Mouse (Mus musculus) gastrocnemius, adult 8-10 months (tissue): ENCODE results near the gene Mettl25. TPM values are rescaled to one million over a fixed set of nuclear protein-coding genes. Genes with fewer than 3 reads are reported as not detected.

ENCODE experiments used
- DNase-seq, 2 experiments: peaks; one replicate each; pipeline ENCODE4 v3.0.0; 2022; ENCODE audit warnings: low spot score in 2 of 2
- total RNA-seq, 4 experiments: library from RNA; stranded (reverse); gene quantifications; 2 replicates each; pipeline ENCODE4 v1.2.4; 2022

The Mettl25 gene
- total RNA-seq = 1 to 10 TPM; 2.6 to 3.1 (median 2.8) TPM

DNA sequence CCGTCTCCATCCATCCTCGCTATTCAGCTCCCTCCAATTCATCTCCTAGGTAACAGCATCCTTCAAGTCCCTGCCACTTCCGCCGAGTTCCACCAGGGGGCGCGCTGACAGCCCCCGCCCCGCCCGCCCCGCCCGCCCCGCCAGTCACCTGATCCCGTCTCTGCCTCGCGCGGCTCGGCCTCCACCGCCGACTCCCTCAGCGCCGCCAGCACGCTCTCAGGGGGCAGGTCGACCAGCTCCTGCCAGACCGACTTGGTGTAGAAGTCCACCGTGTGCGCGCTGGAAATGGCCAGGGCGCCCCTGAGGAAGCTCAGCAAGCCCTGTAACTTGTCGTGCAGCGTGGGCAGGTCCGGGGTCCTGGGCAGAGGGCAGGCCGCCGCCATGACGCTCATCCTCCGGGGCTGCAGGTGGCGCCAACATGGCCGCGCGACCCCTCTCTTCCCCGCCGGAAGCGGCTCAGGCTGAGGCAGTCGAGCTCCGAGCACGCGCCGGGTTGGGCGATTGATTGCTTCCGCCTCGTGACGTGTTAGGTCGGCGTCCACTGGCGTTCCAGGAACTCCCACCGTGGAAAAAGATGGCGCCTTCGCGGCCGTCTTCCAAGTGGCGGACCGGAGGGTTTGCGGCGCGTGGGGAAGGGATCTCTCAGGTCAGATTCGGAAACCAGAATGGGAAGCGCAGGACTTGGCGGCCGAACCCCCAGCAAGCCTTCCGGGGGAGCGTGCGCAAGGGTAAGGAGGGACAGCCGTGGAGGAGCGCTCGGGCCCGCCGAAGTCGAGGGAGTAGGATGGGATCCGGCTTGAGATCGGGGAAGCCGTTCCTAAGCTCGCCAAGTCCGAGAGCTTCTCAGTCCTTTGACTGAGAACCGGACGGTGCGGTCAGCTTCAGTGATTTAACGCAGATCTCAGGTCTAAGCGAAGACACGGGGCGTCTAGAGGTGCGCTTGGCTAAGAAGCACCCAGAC, at the start of gene Mettl25, which contains the start of gene Ccdc59:
Mettl25 (minus strand) TSS at position 453 of the 961 bp plus-strand sequence.
Ccdc59 (plus strand) TSS at position 140 of the 961 bp plus-strand sequence.
- DNase-seq = peak; percentile 93 to 95

DNA sequence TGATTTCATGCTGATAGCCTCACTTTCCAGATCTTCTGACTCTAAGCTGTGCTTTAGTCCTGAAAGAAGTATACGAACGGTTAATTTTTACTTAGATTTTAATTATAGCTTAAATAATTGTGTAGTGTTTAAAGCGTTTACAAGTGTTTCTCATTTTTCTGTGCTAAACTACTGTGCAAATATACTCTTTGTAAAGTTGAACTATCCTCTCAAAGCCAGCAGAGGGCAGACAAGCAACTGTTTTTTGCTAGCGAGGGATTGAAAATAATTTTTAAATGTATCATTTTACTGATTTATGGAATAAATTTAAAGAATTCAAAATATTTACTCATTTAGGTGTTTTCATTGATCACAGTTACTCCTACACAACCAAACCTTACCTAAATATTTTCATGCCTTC, 26.1 kb upstream of the Mettl25 start:
- DNase-seq = no peak

DNA sequence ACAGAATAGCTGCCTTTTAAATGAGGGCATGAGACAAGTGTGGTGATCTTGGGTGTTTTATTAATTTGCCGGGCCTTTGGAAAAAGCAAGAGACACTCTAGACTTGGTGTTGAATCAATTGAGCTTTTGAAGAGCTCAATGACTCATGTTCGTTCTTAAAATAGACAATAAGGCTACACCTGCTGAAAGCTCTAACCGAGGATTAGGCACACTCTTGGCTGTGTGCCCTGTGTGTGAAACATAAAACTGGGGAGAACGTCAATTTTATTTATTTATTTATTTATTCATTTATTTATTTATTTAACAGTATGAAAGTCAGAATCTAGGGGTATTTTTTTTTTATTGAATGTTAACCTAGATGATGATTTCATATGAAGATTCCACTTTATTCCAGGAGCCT, 10.0 kb upstream of the Mettl25 start:
- DNase-seq = no peak

DNA sequence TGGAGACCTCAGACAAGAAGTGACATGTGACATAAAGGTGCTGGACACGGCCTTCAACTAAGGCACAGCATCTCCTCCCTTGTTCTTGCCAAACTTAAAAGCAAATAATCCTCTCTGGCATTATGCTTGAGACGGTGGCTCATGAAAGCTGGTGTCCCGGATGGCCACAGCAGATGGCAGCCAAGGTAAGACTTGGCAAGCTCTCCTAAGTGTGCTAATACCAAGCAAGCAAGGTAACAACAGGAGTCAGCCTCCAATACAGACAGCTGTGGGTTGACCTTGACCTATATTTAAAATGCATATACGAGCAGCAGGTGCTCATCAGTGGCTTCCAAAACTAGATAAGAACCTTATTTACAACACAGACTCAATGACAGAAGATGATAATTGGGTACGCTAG, 9.1 kb upstream of the Mettl25 start:
- DNase-seq = no peak

DNA sequence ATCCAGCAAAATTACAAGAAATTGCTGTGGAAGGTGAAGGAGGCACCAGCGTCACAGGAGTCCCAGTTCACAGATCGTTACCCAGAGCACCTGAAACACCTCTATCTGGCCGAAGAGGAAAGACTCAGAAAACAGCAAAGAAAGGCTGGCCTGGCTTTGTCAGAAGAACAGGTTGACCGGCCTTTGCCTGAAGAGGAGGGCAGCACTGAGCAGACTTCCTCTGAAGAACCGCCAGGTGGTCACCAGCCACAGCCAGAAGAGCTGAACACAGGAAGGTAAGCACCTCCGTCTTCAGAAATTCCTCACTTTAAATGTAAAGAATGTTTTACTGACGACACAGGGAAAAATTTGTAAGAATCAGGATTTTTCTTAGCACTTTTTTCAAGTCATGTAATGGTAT, 1.4 kb upstream of the Mettl25 start:
- DNase-seq = no peak

DNA sequence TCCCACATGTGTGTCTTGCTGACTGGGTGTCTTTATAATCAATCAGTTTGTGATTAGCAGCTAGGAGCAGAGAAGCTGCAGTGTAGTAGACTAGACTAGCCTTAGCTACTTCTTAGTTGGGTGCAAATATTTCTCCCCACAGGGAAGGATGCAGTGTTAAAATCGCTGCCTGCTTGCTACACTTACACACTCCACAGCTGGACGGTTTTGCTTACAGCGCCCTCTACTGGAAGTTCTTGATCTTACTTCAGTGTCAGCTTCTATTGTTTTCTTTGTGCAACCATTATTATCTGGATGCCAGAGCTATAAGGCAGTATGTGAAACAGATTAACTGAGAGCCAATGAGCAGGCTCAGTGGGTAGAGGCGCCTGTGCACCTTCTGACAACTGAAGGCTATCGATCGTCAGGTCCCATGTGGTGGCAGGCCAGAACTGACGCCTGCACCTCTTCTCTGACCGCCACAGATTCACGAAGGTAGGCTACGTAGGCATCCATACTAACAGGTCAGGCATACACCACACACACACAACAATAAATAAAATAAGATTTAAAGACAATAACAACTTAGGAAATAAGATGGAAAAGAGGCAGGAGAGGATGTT, 6.5 kb downstream of the Mettl25 start:
- DNase-seq = no peak

DNA sequence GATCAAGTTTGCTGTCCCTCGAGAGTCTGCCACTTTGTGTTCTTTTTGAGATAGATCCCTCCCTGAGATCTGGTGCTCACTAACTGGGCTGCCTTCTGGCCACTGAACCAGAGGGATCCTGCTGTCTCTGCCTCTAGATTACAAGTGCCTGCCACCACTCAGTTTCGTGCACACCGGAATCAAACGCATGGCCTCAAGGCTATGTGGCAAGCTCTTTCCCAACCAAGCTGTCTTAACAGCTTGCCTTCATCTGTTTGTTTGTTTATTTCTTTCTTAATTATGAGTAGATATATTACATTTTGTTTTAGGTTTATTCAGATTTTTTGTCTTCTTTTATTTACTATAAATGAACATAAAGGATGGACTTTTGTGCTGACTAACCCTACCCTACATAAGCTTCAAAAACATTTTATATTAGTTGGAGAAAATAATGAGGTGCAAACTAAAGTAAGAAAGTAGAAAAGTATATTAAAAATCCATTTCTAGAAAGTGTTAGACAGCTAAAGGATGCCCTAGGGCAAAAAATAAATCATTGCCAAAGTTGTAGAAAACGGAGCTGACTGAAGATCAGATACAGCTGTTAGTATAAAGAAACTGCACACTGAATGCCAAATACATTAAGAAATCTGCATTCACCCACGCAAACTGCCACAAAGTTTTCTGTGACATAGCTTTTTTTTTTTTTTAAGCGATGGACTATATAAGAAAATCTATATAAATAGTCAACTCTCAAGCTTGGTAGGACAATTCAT, 34.7 kb downstream of the Mettl25 start:
- no peak for DNase-seq

DNA sequence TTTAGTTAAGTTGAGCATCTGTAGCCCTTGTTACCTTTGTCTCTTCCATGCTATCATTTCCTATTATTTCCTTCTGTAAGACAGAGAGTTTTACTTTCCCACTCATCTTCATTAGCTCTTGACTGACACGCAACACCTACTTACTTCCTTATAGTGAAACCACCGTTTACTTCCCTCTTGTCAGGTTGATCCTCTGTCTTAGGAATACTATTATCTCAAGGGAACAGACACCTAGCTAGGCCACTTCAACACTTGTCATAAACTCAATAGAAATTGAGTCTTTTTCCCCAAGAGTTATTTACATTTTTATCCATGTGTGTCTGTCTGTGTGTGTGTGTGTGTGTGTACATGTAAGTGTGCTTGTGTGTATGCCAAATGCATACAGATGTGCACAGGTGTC, 37.7 kb downstream of the Mettl25 start:
- no peak for DNase-seq

DNA sequence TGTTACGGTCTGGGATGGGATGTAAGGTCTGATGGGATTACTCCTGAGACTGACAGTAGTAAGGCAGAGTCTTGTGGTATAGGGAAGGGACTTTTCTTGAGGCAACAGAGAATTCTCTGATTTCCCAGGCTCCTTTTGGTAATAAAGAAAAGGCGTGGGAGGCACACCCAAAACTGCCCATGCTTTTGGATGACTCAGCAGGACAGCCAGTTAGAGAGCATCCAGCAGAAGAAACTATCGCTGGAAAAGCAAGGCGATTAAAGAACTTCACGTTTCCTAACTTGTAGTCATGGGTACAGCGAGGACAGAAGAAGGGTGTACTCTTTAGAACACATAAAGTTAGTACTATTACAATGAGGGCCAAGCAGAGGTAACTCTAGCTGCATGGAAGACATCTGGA, 39.0 kb downstream of the Mettl25 start:
- DNase-seq = no peak

DNA sequence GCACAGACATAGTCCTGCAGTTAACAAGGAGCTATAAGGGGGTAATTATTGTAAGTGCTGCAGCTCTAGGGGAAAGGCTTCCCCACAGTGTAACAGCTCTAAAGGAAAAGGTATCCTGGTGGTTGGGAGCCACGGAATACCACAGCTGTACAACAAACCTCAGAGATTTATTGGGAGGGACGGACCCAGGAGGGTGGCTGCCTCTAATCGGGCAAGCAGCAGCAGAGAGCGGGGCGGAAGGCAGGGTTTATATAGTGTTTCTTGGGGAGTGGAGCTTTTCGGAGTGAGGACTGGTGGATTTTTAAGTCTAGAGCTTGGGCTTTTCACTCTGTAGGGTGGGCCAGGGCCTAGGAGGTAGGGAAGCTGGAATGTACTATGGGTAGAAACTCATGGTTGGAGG, 40.0 kb downstream of the Mettl25 start:
- DNase-seq = no peak

DNA sequence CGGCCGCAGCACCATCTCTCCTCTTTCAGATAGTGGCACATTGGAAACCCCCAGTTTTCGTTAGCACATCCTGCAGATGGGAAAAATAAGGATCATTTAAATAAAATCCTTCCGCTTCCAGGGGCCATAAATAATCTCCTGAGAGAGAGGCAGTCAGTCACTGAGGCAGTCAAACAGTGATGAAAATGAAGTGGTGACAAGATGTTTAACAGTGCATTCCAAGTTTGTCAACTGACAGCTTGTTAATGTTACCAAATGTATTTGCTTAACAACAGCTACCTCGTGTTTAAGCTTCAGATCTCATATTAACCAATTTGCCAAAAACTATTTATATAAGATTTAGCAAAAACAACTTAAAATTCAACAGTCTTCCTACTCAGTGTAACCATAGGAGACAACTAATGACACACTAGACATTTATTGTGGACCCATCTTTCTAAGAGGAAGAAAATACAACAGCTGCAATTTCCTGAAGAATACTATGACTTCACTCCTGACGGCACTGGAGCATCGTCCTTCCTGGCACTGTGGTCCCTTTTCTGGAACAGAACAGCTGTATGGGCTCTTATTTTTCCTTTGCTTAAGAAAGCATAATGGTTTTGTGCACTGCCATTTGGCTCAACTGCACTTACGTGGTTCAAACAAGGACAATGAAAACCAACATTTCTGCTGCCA, 43.8 kb downstream of the Mettl25 start:
- DNase-seq = no peak

DNA sequence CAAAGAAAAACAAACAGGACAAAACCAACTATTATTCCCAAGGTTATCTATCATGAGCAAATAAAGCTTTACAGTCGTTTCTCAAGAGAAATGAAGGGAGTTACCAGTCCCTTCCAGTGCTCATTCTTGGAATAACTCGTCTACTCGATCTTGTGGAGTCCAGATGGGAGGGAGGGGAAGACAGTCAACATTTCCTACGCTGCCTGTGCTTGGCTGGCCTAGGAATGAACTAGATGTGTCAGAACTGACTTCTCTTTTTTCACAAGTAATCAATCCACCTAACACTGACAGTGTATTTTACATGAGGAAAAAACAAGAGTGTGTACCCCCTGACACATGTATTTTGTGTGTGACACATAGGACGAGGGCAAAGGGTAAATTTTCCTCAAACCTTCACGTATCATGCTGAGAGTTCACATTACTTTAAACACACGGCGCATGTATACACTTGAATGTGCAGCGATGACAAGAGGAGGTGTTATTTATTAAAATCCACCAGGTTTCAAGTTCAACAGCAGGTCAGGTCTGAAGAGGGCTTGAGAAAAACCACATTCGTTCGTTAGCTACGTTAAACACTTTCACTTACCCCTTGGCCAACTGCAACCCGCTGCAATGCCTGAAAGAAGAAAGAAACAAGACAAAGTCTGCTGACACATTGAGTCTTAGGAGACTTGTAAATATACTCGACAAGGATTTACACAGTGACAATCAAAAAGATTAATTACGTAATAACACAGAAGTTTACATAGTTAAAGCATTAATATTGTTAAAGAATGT, 47.2 kb downstream of the Mettl25 start:
- DNase-seq = no peak

DNA sequence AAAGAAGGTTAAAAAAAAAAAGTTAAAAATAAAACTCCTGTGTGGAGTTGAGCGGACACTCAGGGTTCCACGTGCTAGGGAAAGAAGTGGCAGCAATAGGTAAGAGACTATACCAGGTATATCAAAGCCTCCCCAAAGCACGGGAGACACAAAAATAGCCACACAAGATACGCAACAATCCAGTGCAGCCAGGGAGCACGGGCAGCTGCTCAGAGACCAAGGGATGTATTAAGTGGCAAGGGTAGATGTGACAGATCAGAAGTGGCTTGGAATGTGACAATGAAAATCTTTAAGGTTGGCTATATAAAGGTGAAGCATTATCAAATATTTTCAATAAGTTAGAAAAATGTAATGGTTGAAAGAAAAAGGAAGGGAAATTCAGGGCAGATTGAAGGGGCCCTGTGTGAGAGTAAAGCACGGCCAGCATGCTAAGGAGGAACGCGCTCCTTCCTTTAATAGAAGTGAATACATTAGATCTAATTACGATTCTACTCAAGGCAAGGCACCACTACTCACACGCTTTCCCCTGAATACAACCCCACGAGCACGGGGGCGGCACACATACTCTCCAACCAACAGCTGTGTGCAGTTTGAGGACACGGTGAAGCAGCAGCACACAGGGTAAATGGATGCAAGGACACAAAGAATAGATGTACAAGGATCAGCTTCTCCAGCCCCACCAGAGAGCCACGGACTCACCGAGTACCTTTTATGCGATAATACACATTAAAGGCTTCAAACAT, 52.3 kb downstream of the Mettl25 start:
- no peak for DNase-seq

DNA sequence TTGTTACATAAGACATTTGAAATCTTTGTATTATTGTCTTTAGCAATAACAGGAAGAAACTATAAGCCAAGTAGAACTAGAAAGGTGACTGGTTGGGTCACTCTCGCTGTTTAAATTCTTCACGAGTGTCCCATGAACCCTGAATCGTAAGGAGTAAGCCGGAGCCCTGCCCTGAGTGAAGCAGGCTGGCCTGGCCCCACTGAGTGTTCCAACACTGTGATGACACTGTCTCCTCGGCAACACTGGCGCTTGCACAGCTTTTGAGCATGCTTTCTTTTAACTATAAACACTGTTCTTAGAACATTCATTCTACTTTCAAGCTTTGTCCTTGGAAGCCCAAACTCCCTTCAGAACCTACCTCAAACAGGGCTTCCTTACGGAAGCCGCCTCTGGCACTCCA, 57.4 kb downstream of the Mettl25 start:
- DNase-seq = no peak

DNA sequence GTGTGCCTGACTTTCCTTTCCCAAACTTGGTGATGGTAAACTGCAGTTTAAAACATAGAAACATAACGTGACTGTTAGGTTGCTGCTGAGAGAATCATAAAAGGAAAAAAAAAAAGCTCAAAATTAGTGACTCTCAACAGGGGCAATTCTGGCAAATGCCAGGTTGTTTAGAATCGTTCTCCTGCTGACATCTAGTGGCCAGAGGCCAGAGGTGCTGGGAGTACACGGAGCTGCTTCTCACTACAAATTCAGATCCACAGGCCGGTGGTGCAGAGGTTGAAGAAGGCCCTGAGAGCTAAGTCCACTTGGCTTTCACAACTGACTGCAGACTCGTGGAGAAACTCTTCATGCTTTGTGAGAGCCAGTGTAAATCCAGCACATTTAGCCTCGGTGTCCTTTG, 66.8 kb downstream of the Mettl25 start:
- peak; percentile 5 to 22 for DNase-seq

DNA sequence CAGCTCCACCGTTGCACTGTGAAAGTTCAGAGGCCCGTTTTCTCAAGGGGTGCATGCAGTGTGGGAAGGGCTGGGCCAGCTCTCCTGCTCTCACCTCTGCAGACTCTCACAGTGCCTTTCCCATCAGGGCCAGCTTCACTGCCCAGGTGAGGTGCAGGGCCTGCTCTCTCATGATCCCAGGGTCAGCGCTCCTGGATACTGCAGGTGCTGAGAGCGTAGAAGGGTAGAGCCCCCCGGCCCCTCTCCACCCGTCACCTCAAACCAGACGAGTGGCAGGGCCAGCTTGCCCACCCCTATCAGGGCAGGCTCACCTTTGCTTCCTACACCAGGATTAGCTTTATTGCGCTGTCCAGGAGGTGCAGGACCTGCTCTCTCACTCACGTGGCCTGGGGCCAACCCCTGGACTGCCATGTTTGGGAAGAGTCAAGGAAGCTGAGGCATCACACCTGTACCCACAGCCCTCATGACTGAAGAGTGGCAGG, 68.3 kb downstream of the Mettl25 start:
- DNase-seq = no peak

DNA sequence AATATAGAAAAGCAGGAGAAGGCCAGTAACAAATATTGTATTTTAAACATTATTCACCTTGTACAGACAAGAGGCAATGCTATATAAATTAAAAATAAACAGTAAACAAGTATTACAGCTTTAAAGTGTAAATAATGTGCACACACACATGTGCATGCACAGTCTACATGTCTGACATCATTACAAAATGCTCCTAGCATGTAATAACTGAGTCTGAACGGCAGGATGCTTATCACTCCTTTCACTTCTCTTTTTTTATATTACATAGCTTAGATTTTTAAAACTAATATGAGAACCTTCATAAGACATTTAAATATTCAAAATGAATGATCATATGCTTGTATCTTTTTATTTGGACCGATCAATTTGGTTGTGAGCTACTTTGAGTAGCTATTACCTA, 77.2 kb downstream of the Mettl25 start:
- no peak for DNase-seq

DNA sequence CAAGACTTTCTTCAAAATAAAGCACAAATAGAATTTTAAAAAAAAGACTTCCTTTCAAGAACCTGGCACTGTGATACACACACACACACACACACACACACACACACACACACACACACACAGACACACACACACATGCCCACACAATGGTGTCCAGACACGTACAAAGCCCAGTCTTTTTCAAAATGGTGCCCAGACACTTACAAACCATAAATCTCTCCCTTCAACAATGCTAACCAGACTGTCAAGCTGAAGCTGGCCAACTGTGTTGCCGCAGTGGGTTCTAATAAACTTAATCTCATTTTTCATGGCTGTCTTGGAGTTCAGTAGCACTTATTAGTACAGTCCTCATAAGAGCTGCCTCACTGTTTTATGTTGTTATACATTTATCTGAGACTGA, 80.7 kb downstream of the Mettl25 start:
- no peak for DNase-seq

DNA sequence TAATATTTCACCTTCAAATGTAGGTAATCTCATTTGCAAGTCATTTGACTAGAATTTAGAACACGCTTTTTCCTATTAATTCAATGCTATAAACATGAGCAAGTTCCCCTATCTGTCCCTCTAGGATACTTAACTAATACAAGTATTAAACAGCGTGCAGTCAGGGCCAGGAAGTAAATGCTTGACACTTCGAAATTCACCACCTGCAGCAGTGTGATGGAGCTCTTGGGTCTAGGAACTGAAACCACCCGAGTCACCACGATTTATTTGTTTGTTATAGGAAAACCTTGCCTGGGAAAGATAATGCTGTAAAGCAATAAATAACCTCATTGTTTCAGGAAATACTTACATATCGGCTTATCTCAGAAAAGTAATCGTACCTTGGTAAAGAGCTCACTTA, 81.1 kb downstream of the Mettl25 start:
- DNase-seq = no peak
